Comparison of ENCODE assay signal across 8 mouse cellular contexts in the genomic region with DNA sequence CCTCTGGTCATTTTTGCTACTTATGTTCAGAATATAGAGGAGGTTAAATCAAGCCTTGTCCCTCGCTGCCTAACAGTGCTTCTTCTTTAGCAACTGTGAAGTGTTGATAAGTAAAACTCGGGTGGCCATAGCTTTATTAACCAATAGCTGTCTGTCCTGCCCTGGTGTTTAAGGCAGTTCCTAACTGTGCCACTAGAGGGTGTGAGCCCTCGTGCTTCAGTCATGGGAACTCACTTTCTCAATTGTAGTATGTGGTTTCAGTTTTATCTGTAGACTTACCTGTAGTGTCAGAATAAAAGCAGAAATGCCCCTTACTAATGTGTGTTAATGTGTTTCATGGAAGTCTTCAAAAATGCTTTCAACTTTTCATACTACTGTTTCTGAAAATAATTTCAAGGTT. TPM values are rescaled to one million over a fixed set of nuclear protein-coding genes. Genes with fewer than 3 reads are reported as not detected.
DNase-seq lines count a peak whose midpoint lies in the region; ATAC-seq and TF ChIP-seq lines count a peak whose summit lies in the region.

No protein-coding gene starts in this region.

- H3K4me1 ChIP-seq in embryonic facial prominence, embryonic 10.5 days: peaks cover 29% of the 10 kb centered on the region
- peaks cover 13% of the 10 kb centered on the region for H3K4me1 ChIP-seq in limb, embryonic 14.5 days (ENCODE audit: control insufficient read depth, insufficient read depth, low read length)

- 19% methylated on average over 3 of the region's 3 CpGs for WGBS in embryonic facial prominence, embryonic 10.5 days
- 14% methylated on average over 3 of the region's 3 CpGs for WGBS in limb, embryonic 14.5 days

- no peak overlapping the region for H3K9ac ChIP-seq in limb, embryonic 14.5 days (ENCODE audit: low read depth, low read length, severe bottlenecking)

- H3K4me2 ChIP-seq in limb, embryonic 14.5 days (replicated peaks; ENCODE audit: low read depth, low read length, severe bottlenecking): no peak overlapping the region

- peaks cover 64% of the 10 kb centered on the region for H3K36me3 ChIP-seq in embryonic facial prominence, embryonic 10.5 days (replicated peaks)
- peaks cover 50% of the 10 kb centered on the region for H3K36me3 ChIP-seq in limb, embryonic 14.5 days (ENCODE audit: control insufficient read depth, insufficient read depth, low read length)

- H3K27ac ChIP-seq in embryonic facial prominence, embryonic 10.5 days (replicated peaks): no peak overlapping the region
- no peak overlapping the region for H3K27ac ChIP-seq in limb, embryonic 14.5 days (replicated peaks; ENCODE audit: low read depth, low read length)

- no peaks in the 10 kb centered on the region for H3K9me3 ChIP-seq in embryonic facial prominence, embryonic 10.5 days
- H3K9me3 ChIP-seq in limb, embryonic 14.5 days (ENCODE audit: control insufficient read depth, low read length): no peaks in the 10 kb centered on the region

- peak; percentile 33 for DNase-seq in cerebellum, adult 11 months
- no peak for DNase-seq in cerebellum, adult 9-11 months
- DNase-seq in 3134 (ENCODE audit: extremely low read depth, insufficient read length, low spot score): peak; percentile 34
- DNase-seq in adrenal gland, adult 2 months: peak; percentile 67
- peak; percentile 71 for DNase-seq in embryonic facial prominence, embryonic 10.5 days (ENCODE audit: low spot score)
- peak; percentile 70 for DNase-seq in limb, embryonic 14.5 days (ENCODE audit: low spot score)

- no peak overlapping the region for H3K4me3 ChIP-seq in embryonic facial prominence, embryonic 10.5 days
- no peak overlapping the region for H3K4me3 ChIP-seq in limb, embryonic 14.5 days (replicated peaks; ENCODE audit: low read length)

- peak; percentile 74 for ATAC-seq in inflammation-experienced regulatory T-cells, adult 6 months
- ATAC-seq in limb, embryonic 14.5 days (ENCODE audit: low FRiP score, low read depth): no peak
- peak; percentile 76 for ATAC-seq in neutrophil, adult 5-6 weeks (ENCODE audit: extremely low read depth, insufficient number of reproducible peaks, low FRiP score, poor library complexity, severe bottlenecking)

- no peak for TF ChIP-seq POLR2A in limb, embryonic 14.5 days (IDR thresholded peaks at IDR 0.05; ENCODE audit: borderline replicate concordance, extremely low read depth, insufficient read depth, insufficient read length)

- no peaks in the 10 kb centered on the region for H3K27me3 ChIP-seq in embryonic facial prominence, embryonic 10.5 days (replicated peaks; ENCODE audit: low read depth, poor library complexity, severe bottlenecking)
- H3K27me3 ChIP-seq in limb, embryonic 14.5 days (ENCODE audit: control insufficient read depth, insufficient read depth, low read length): no peaks in the 10 kb centered on the region

RNA-seq across cellular contexts. Expression of gene 2410004B18Rik, which starts 4.2 kb away (rescaled TPM):
- 10 to 100 TPM; 22.0 to 23.1 TPM for total RNA-seq in adrenal gland, adult 2 months (2021)
- 8.7 and 9.2 TPM in 2 replicates for polyA plus RNA-seq in adrenal gland, adult 2 months (2012; rRNA removed)
- polyA plus RNA-seq in embryonic facial prominence, embryonic 10.5 days (2016; fragmentation: Nextera tagmentation; extraction: Ambion mirVana): 51.1 and 53.1 TPM in 2 replicates
- polyA plus RNA-seq in inflammation-experienced regulatory T-cells, adult 6 months (2017; shearing (Covaris generic)): 10 to 100 TPM; 13.8 to 21.9 (median 20.6) TPM
- 25.9 and 31.2 TPM in 2 replicates for polyA plus RNA-seq in limb, embryonic 14.5 days (2012; rRNA removed)
- 45.6 and 47.8 TPM in 2 replicates for polyA plus RNA-seq in limb, embryonic 14.5 days (2014; fragmentation: Nextera tagmentation; extraction: Ambion mirVana)
- total RNA-seq in neutrophil, adult 5-6 weeks (2017): 45.2 and 50.5 TPM in 2 replicates

RNA-seq across cellular contexts. Expression of gene Bcl10, which starts 19.4 kb away (rescaled TPM):
- total RNA-seq in adrenal gland, adult 2 months (2021): 10 to 100 TPM; 20.7 to 23.9 TPM
- polyA plus RNA-seq in adrenal gland, adult 2 months (2012; rRNA removed): 3.6 and 4.1 TPM in 2 replicates
- 41.4 and 44.1 TPM in 2 replicates for polyA plus RNA-seq in embryonic facial prominence, embryonic 10.5 days (2016; fragmentation: Nextera tagmentation; extraction: Ambion mirVana)
- 10 to 100 TPM; 52.3 to 61.9 (median 55.5) TPM for polyA plus RNA-seq in inflammation-experienced regulatory T-cells, adult 6 months (2017; shearing (Covaris generic))
- polyA plus RNA-seq in limb, embryonic 14.5 days (2012; rRNA removed): 25.5 and 26.0 TPM in 2 replicates
- 52.1 and 52.9 TPM in 2 replicates for polyA plus RNA-seq in limb, embryonic 14.5 days (2014; fragmentation: Nextera tagmentation; extraction: Ambion mirVana)
- total RNA-seq in neutrophil, adult 5-6 weeks (2017): 126 and 152 TPM in 2 replicates

RNA-seq across cellular contexts. Expression of gene Syde2, which starts 45.7 kb away (rescaled TPM):
- 1 to 10 TPM; 4.2 to 6.8 TPM for total RNA-seq in adrenal gland, adult 2 months (2021)
- 4.2 and 5.0 TPM in 2 replicates for polyA plus RNA-seq in adrenal gland, adult 2 months (2012; rRNA removed)
- 1.4 TPM in 2 replicates for polyA plus RNA-seq in embryonic facial prominence, embryonic 10.5 days (2016; fragmentation: Nextera tagmentation; extraction: Ambion mirVana)
- polyA plus RNA-seq in inflammation-experienced regulatory T-cells, adult 6 months (2017; shearing (Covaris generic)): under 1 TPM in 1 of 3 experiments, not detected in 2; 0.13 TPM
- polyA plus RNA-seq in limb, embryonic 14.5 days (2012; rRNA removed): 5.3 and 6.0 TPM in 2 replicates
- 2.6 and 2.8 TPM in 2 replicates for polyA plus RNA-seq in limb, embryonic 14.5 days (2014; fragmentation: Nextera tagmentation; extraction: Ambion mirVana)
- total RNA-seq in neutrophil, adult 5-6 weeks (2017): 0.12 and 0.35 TPM in 2 replicates
